Mouse (Mus musculus) right cerebral cortex, postnatal 14 days (tissue): Measurements from ENCODE around the gene Galr3.

Experiments used
- DNase-seq: peaks from one replicate; pipeline ENCODE4 v3.0.0; 2022

Galr3 gene

GRCm38 (mm10) chr15:79060887-79061565 is 19.3 kb downstream of the Galr3 start:
- DNase-seq: no peak

DNA sequence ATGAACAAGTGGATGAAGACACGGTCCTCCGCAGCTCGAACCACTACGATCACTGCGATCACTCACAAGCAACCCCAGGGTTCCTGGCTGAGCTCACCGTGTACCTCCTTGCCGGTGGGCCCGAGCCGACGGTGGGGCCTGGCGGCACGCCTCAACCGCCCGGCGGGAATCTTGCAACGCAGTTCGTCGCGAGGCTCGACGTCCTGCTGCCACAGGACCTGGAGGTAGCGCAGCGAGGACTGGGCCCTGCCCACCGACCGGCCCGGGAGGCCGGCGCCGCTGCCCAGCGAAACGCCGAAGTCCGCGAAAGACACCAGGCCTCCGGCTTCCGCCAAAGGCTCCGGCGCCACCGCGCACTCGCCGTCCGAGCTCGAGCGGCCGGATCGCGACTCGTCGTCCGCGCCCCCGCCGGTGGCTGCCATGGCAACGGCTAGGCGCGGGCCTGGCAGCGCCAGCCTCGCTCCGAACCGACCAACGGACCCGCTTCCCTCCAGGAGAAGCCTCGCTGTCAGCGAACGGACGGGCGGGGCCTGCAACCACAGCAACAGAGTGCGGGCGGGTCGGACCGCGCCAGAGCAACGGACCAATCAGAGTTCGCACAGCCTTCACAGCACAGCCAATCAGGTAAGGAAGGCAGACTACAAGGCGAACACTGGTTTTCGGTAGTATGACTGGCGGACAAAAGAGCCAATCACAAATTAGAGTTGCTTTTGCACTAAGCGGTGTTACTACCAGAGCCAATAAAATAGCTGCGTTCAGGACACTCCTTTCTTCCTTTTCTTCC is 20.9 kb downstream of the Galr3 start, which contains the start of gene Ankrd54:
Gene Ankrd54, minus strand, starts transcription at position 518 of the 784 bp plus-strand sequence.
- DNase-seq: peak; percentile 97

DNA sequence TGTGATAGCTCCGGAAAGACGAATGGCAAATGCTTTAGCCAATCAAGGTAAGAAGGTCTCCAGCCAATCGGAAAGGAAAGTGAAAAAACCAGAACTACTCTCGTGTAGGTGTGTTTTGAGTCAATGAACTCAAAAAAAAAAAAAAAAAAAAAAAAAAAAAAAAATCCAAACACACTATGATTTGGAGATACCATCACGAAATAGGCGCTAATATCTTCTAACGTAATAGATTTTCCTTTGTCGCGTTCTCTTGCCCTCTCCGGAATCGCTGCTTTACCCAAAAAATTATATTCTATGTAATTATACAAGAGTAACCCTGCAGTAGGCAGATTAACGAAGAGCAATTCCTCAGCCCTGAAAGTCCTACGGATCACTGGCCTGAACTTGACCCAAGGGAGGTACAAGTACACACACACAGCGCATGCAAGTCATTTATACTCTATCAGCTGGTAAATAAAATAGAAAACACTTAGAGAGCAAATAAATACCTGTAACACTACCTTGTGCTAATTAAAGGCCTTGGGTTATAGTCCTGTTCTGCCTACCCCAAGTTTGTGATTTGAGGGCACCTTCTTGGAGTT is 21.6 kb downstream of the Galr3 start:
- no peak for DNase-seq

DNA sequence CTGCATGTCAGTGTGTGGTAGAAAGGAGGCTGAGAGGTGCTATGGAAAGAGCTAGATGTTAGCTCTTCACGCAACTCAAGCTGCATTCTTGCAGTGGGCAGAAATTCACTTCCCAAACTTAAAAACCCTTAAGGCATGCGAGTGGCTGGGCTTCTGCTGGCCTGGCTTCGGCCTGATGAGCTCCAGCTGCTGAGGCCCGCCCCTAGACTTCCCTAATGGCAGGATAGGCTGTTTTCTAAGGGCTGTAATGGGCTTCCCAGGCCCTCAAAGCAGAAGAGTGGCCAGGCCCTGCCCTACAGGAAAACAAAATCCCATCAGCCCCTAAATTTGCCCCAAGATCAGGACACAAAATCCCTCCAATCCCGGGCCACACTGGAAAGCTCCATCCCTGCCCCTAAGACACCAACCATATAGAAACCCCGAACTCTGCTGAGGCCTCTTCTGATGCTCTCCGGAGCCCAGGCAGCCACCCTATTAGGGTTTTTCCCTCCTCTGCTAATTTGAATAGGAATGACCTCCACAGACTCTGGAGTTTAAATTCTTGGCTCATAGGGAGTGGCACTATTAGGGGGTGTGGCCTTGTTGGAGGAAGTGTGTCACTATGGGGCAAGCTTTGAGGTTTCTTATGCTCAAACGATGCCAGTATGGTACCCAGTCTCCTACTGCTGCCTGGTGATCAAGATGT is 23.5 kb downstream of the Galr3 start:
- no peak for DNase-seq

DNA sequence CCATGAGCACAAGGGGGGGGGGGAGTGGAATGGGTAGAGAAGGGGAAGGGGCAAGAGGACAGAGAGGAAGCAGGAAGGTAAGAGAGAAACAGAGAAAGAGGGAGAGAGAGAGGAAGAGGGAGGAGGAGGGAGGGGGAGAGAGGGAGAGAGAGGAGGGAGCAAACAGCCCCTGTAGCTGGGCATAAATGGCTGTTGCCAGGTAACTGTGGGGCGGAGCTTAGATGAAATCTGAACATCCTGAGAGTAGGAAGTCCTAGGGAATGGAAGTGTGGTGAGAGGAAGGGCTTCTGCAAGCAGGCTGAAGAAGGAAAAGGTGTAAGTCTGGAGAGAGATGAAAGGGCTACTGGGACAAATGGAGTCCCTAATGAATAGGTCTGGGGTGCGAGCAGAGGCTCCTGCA is 24.6 kb downstream of the Galr3 start:
- no peak for DNase-seq

GRCm38 (mm10) chr15:79067631-79068030 is 25.9 kb downstream of the Galr3 start:
- DNase-seq: no peak

- no peak for DNase-seq
Observed at GRCm38 (mm10) chr15:79068416-79068815, 26.7 kb downstream of the Galr3 start.

DNA sequence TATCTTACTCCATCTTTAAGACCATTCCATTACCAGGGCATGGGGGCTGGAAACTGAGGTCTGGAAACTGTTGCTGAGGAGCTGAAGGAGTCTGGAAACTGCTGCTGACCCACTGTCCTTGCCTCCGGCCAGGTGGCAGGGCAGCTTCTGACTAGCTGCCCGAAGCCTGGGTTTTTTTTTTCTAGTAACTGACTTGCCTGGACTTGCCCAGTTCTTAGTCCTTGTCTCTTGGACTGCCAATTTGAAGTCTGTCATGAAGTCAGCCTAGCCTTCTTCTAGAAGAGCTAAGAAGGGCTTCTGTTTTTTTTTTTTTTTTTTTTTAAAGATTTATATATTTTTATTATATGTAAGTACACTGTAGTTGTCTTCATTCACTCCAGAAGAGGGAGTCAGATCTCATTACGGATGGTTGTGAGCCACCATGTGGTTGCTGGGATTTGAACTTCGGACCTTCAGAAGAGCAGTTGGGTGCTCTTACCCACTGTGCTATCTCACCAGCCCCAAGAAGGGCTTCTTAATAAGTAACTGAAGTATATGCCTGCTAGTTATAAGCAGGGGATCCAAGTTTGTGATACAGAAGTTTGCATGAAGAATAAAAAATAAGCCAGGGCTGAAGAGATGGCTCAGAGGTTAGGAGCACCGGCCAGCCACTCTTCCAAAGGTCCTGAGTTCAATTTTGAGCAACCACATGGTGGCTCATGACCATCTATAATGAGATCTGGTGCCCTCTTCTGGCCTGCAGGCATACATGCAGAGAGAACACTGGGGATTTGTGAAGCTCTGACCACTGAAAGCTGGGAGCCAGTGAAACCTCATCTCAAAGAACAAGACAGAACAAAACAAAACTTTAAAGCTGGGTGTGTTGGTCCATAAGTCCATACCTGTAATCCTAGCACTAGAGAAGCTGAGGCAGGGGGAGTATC is 29.7 kb downstream of the Galr3 start:
- DNase-seq: no peak

DNA sequence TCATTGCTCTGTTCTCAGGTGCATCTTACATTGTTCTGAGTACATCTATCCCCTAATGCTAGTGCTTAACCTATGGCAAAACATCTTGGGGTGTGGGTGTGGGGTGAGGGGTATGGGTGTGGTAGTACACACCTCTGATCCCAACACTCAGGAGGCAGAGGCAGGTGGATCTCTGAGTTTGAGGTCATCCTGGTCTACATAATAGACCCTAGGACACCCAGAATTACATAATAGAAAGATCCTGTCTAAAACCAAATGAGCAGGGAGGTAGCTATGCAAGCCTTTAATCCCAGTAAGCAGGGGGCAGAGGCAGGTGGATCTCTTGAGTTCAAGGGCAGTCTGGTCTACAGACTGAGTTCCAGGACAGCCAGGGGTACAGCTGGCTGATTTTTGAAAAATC is 32.1 kb downstream of the Galr3 start:
- DNase-seq: no peak

- DNase-seq: no peak
Observed at GRCm38 (mm10) chr15:79074446-79074845, 32.8 kb downstream of the Galr3 start.

DNA sequence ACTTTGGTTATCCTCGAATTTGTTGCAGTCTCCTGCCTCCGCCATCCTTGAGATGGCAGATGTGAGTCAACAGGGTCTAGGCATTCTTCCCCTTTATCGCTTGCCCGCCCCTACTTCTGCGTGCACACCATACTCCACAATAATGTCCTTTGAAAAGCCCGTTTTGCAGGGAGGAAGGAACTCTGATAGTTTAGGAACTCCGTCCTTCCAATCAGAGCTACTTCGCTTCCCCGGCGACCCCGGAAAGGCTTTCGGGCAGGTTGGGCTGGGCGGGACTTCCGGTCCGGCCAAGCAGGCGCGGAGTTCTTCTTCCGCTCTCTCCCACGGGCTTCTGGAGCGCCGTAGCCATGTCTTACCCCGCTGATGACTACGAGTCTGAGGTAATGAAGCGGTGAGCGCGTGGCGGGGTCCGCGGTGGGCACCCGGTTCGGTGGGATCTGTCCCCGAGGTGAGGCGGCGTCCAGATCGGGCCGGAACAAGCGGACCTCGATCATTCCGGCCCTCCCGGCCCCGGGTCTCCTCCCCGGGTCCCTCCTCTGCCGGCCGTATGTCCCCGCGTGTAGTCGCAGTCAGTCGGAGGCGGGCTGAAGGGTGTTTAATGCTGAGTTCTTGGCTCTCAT is 33.3 kb downstream of the Galr3 start, which contains the start of gene Eif3l:
Gene Eif3l, plus strand, starts transcription at position 267 of the 620 bp plus-strand sequence.
- peak; percentile 88 for DNase-seq

DNA sequence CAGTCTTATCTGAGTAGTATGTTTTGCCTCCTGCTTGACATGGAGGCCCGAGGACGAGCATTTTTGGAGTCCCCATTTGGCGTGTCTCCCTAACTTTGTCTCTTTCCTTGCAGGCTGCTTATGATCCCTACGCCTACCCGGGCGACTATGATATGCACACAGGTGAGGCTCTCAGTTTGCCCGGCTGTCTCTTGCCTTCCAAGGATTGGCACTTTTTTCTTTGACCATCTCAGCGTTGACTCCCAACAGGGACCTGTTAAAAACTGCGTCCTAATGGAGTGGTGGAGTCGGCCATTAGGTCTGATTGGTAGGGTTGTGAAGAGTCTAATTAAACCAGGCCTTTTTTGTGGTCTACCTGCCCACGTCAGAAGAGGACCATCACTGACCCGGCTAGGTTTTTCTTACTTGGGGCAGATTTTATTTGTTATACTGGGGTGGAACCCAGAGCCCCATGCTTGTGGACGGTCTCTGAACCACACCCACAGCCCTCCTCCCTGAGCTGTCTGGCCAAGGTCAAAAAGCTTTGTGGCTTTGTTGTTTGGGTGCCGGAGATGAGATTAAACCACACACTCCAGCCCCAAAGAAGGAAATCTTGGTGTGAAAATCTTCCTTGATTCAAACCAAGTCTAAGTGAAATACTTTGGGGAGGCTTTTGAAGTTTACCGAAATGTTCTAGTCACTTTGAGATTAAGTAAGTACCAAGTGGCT is 34.1 kb downstream of the Galr3 start:
- DNase-seq: no peak

DNA sequence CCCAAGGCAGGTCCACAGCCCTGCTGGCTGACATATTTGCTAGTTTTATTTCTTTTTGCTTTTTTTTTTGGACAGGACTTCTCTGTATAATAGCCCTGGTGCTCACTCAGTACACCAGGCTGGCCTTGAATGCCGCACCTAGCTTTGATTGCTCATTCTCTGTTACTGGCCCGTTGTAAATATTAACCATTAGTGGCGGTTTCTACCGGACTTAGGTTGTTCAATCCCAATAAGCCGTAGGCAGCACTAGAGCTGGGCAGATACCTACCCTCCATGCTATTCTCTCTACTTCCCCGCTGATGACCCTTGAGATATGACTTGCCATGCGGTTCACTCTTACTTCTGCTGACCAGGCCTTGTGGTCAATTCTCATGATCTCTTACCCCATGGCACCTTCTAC is 37.9 kb downstream of the Galr3 start:
- no peak for DNase-seq

DNA sequence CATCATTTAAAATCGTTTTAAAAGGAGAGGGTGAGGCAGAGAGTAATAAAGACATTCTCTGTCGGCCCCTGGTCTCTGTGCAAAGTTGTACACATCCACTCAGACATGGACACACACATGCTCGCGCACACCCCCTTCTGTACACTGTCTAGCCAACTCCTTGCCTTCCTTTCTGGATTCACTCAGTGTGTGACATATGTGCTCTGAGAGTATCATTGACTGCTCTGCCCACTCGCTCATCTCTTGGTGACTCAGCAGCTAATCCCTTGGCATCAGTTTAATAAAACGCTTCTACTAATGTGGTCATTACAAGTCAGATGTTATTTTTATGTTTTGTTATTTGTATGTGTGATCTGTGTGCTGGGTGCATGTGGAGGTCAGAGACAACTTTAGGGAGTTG is 50.6 kb downstream of the Galr3 start:
- no peak for DNase-seq
